Mouse (Mus musculus): ENCODE measurements at regions not wholly inside any gene's neighbourhood (a gene's known extent, or its start where the extent isn't known, plus 50 kb on each side); places are given as distances from the start of the nearest gene placed in this dataset.

DNA sequence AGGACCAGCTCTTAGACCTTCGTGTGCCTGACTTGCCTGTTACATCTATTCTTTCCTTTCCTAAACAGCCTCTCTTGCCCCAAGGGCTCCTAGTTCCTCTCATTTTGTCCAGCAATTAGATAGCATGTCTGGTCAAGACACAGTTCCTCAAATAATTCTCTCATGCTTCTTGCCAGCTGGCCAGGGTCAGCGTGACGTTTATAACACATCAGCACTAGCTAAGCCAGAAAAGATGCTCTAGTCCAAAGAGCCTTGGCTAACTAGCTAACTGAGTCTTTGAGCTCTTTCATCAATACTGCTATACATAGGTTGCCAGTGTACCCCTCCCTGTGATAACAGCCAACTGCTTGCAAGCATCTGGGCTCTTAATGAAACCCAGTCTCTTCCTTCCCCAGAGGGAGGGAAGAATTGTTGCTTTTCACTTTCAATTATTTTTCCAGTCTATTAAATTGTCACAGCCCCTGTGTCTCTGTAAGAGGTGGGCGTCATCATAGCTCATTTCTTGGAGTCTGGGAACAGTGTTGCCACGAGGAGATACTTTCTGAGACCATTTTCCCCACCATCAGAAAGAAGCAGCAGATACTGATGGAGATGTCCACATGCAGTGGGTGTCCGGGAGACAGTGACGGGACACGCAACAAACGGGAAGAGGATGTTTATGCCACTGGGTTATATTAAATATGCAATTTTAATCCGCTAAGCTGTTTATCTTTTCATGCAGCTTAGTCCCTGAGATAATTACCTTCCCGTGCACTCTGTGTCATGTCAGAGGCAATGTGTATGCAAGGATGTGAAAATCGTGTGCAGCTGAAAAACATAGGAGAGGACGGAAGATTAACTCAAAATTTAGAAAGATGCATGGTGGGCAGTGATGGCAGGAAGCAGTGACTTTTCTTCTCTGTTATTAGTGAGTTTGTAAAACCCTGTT, 250.1 kb upstream of the Nmur2 start:
- no peak for DNase-seq (ENCODE audit: low spot score)

DNA sequence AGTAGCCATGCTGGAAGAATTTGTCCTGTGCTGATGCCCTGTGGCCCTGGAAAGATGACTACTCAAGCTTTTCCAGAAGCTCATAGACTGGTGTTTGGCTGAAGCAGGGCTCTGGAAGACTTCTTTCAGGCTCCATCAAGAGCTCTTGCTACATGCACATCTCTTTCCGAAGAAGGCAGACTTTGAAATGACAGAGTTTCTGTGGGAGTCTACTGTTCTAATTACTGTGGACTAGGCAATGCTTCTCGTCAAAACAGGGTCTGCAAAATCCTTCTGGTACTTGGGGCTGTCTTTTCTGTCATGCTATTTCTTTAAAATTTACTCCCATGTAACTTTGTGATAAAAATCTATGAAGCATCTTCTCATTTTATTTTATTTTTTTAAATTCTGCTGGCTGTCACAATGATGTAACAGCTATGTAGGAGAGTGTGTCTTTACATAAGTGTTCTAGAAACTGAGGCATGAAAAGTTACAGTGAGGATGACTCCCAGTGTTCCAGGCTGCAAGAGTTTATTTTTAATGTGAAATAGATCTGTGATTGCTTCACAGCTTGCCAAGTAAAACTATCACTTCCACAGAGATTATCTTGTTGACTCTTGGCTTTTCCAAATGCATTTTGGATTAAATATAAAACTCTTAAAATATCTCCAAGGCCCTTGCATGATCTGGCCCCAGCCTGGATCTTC, 244.9 kb upstream of the Nmur2 start:
- DNase-seq (ENCODE audit: low spot score): no peak

DNA sequence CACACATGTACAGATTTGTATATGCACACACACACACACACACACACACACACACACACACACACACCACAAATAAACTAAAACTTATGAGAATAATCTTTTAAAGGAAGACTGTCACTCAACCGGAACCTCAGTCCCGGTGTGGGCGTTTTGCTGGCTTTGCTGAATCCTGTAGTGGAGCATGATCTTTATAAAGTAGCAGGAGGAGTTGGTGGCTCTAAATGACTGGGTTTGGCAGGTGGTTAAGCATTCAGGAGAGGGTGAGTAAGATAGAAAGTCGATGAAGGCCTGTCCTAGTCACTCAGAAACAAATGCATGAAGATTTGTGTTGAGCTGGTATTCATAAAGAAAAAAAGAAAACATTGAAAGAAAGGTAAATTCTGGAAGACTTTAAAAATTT, 240.4 kb upstream of the Nmur2 start:
- no peak for DNase-seq (ENCODE audit: low spot score)

DNA sequence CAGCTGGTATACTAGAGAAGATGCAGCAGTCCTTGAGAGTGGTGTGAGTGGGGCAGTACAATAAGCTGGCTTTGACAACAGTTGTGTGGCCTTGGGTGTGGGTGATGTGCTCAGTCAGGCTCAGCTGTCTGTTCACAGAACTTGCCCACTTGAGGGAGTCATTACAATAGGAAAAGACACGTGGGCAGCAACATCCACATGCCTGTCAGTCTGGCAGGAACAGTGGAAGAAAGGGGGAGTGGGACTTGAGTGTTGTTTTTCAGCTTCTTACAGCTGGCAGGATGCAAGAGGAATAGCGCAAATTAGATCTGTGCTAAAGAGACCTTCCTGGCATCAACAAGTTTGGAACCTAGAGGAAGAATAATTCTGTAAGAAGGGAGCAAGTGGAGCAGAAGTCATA, 239.4 kb upstream of the Nmur2 start:
- no peak for DNase-seq (ENCODE audit: low spot score)

DNA sequence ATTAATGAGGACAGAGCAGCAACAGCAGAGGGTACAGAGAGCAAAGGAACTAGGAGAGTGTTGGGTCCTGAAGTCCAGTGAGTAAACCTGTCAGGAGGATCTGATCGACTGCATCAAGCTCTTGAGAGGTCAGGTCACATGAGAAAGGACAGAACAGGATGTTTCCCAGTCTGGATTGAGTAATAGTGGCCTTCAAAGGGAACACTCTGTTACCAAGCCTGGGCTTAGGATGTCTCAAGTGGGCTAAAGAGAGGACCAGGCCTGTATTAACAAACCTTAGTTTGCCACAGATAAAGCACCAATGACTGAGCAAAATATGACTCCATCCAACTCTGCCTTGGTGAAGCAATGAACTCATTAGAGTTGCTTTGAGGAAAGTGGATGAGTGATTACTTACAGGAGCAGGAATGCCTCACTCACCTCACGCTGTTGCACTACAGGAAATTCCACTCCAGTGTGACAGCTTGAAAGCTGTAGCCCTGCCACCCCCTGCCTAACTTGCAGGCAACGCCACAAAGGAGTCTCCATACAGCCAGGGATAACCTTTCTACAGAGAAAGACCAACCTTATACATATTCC, 229.2 kb upstream of the Nmur2 start:
- DNase-seq (ENCODE audit: low spot score): no peak

DNA sequence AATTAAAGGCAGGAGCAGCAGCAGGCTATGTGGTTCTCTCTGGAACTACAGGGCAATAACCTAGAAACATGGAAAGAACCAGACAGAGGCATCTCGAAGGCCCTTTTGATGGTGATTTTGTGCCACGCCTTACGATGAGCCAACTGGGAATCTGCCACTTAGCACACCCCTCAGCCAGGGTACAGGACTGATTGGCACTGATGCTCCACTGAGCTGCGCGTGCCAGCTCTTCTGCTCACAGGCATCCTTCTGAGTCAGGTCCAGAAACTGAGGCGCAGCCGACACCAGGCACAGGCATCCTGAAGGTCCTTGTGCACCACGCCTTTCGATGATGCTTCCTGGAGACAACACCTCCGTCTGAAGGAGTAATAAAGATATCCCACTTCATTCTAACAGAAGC, 221.9 kb upstream of the Nmur2 start:
- no peak for DNase-seq (ENCODE audit: low spot score)

DNA sequence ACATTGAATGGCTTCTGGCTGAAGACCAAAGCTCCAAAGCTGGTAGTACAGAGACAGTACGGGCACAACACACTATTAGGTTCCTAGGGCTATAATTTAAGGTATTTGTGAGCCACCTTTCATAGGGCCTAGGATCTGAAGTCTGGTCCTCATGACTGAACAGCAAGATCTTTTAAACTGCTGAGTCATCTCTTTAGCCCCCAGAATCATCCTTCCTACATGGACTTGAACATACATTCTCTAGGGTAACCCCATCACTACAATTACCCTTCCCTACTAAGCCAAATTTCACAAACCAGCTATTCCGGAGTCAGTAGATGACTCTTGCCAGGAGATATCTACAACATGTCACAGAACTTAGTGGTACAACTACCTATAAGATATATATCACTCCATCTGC, 215.5 kb upstream of the Nmur2 start:
- DNase-seq (ENCODE audit: low spot score): no peak

DNA sequence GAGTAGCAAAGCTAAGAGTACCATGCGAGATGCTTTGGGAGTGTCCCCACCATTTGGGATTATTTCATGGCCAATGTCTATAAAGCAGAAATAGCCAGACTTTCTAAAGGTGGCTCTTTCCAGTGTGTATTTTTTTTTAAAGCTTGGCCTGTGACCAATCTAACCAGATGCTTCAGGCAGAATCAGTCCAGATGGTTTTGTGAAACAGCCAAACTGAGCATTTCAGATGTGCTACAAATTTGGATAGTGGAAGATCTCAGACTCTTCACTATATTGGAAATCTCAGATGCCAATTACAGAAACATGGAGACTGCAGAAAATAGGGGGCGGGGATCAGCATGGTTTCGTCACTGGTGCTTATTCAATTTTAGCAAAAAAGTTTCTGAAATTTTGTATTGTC, 213.6 kb upstream of the Nmur2 start:
- DNase-seq (ENCODE audit: low spot score): no peak

DNA sequence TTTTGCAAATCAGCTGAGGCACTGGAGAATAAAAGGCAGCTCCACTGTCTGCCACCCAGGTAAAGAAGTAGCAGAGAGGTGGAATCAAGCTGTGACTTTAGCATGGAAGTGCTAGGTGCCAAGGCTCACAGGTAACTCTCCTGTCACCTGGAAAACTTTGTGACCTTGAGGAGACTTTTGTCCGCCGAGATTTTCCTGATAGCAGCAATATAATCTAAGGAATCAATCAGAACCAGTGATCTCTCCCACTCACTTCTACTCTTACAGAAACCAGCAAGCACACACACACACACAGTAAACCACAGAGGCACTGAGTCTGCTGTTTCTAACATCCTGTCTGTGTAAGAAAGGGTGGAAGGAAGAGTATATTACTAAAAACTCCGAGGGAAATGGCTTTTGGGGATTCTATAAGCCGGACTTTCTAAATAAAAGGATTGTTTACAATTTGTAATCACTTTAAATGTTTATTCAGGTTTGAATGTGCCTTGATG, 206.6 kb upstream of the Nmur2 start:
- DNase-seq (ENCODE audit: low spot score): no peak

DNA sequence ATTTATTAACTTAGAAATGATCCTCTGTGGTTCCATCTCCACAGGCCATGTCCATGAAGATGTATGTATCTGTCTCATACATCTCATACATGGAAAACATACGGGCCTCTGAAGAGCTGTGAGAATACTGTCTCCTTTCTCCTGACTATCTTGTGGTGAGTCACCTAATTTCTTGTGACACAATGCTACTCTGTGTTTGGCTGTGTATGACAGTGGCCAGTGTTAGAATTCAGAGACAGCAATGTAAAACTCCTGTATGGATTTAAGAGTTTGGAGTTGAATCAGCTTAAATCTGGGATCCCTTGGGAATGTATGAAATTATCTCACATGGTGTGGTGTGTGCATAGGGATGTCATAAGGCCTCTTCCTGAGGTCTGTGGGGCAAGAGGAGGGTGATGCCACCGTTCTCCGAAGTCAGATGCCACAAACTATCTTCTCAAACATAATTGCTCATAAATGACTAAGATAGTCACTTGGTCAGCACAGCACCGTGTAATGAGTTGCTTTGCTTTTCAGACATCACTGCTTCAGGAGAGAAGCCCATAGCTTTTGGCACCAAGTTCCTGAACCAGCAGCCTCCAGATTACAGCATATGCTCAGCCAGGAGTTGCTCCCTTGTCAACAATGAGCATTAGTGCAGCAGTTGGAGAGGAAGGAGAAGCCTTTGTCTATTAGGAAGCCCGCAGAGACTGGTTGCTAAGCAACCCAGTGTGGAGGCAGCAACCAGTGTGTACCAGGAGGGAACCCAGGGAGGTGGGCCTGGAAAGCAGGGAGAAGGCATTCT, 205.9 kb upstream of the Nmur2 start:
- no peak for DNase-seq (ENCODE audit: low spot score)

DNA sequence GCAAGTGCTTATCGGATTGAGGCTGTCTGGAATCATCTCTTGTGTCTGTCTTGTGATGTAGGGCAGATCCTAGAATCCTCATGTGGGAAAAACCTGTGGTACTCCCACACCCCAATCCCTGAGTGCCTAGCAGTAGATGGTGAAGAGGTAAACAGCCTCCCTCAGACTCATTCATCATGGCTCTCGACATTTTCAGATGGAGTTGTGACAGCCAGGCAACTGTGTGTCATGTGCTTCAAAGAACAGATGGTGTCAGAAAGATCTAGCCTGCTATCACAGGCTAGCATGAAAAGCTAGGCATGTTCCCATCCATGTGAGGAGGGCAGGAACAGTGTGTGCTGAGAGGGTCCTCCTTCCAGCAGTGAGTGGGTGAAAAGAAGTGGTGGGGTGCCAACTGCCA, 204.1 kb upstream of the Nmur2 start:
- DNase-seq (ENCODE audit: low spot score): no peak

DNA sequence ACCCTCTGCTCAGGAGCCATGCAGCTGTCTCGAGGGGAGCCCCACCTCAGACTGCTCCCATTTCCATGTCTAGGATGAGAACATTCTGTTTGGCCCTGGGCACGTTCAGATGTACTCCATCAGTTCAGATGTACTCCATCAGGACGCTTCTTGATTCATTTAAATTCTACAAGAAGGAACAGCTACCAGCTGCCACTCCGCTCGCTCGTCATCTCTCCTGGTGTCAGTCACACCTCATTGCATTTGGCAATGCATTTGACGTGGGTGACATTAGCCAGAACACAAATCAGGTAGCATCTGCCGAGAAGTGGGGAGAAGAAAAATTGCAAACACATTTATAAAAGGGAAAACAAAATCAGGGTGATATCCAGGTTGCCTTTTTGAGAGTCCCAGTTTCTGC, 202.6 kb upstream of the Nmur2 start:
- no peak for DNase-seq (ENCODE audit: low spot score)

DNA sequence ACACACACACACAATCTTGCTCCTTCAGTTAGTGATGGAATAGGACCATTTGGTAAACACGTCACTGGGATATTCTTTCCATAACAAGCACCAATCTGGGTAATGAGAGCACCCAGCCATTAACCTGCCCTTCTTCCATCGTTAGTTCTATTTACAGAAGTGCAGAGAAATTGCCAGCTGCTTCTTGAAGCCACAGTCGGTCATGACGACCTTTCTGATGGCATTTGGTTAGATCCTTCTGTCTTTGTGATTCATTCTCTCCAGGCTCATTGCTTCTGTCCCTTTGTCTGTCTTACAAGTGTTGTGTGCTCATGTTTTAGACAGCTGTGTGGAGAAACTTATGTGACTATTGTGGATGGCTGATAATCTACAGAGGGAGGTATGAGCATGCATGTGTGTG, 197.9 kb upstream of the Nmur2 start:
- DNase-seq (ENCODE audit: low spot score): no peak

DNA sequence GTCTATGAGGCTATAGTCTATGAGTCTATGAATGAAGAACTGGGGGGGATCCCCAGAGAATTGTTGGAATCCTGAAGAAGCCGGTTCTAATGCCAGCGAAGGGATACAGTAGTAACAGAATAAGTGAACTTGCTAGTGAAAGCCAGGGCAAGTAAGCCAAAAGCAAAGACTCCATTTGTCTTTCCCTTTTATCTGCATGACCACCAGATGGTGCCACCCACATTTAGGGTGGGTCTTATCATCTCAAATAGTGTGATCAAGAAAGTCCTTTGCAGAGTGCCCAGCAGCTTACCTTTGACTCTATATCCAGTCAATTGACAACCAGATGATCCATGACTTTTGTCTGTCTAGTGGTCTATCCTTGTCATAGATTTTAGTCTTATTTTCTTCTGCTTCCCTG, 184.2 kb upstream of the Nmur2 start:
- no peak for DNase-seq (ENCODE audit: low spot score)

DNA sequence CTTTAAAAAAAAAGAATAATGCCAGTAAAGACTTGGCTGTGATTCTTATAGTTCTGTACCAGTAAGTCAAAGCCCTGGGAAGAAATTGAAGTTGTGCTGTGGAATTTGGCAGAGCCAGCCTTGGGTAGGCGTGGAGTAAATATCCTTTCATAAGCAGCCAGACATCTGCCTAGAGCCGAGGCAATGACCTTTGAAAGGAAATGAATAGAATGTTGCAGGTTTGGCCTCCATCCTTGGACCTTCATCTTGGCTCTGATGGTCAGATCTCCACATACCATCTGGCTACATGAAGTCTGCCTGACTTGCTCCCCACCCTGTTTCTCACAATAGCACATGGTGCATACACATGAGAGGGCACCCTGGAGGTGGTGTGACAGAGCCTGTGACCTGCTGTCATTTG, 174.9 kb upstream of the Nmur2 start:
- DNase-seq (ENCODE audit: low spot score): no peak

DNA sequence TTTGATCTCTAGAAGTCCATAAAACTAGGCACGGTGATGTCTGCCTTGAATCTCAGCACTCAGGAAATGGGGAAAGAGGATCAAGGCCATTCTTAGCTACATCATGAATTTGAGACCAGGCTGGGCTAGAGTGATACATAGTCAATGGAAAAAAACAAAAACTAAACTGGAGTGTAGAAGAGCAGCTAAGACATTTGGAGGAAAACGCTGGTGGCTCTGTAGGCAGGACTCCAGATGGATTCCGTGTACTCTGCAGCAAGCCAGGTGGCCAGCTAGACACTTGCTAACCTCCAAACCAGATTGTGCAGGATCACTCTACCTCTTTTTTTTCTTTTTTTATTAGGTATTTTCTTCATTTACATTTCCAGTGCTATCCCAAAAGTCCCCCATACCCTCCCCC, 161.0 kb upstream of the Nmur2 start:
- DNase-seq (ENCODE audit: low spot score): no peak

DNA sequence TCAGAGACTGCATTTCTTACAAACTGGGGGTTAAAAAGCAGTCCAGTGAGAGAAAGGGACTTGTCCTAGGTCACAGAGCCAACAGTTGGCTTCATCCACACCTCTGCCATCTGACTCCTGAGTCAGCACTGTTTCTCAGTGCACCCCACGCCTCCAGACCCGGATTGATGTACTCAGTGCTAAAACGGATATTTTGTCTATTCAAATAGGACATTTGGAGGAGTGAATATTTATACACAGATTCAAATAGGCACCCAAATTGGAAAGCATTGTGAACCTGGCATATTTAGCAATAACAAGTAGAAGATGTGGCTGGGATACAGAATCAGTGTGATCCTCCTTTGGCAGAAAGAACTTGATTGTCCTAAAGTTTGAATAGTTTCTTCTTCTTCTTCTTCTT, 154.5 kb upstream of the Nmur2 start:
- DNase-seq (ENCODE audit: low spot score): no peak

DNA sequence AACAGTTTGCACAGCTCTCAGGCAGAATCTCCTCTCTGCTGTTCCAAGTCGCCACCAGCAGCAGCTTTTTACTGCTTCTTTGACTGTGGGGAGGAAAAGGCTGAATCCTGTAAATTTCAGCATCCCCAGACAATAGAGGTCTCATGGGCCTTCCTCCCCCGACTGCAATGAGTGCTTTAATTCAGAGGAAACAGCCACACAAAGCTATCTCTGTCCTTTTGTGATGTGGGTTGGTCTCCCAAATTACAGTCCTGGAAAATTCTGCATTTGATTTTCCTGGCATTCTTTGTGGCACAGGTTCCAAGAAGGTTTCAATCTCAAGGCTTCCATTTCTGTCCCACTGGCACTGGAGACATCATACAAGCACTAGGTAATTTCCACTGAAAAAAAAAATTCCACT, 152.6 kb upstream of the Nmur2 start:
- no peak for DNase-seq (ENCODE audit: low spot score)

DNA sequence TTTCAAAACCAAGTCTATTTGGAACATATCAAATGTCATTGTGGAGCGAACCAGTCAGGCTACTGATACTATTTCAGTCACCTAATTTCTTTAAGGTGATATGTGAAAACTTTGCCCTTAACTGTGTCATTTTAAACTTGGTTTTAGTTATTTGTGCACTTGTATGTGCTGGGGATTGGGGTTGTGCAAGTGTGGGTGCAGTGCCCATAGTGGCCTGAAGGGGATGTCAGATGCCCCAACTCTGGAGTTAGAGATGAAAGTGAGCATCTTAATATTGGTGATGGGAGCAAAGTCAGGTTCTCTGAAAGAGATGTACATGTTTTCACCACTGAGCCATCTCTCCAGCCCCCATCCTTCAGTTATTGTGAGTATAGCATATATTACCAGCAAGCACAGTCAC, 133.1 kb upstream of the Nmur2 start:
- no peak for DNase-seq (ENCODE audit: low spot score)

DNA sequence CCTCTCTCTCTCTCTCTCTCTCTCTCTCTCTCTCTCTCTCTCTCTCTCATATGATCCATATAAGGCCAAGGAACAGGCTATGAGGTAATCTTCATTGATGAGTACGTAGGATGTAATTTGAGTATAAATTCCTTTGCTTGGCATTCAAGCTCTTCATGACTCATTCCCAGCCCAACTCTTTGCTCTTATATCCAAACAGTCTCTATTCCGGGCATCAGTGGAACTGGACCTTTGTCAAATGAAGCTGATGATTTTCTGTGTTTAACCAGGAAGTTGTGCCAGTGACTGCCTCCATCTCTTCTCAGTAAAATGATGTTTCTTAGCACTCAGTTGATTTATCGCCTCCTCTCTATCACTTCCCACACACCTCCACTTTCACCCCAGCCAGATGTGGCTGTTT, 132.4 kb upstream of the Nmur2 start:
- DNase-seq (ENCODE audit: low spot score): no peak

DNA sequence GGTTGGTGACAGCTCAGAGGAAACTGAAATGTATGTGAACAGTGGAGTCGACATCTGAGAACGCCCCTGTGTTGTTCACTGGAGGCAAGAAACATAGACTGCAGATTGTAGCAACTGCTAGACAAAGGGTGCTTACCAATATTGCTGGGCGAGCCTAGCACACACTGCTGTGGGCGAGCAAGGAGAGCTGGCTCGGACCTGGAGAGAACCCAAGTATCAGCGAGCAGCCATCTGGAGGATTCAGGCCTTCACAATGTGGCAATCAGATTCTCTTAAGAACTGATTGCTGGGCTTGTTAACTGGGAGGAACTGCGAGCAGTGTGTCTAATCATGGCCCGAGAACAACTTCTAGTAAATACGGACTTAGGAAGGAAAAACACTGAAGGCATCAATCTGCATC, 128.8 kb upstream of the Nmur2 start:
- DNase-seq (ENCODE audit: low spot score): no peak

DNA sequence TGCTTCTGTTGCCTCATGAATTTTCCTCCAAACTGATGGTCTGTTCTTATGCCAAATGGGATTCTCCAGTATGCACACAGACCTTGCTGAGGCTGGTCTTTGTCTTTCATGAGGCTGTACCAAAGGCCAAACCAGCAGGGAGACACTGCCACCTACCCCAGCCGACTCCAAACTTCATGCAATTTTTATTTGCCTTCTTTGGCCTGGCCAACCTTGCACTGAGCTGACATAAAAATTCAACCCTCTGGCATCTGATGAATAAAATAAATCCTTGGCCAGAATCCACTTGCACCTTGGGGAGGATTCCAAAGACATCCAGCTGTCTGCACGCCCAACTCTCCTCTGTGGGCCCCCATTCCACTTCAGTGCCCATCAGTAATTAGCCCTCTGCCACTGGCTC, 126.0 kb upstream of the Nmur2 start:
- DNase-seq (ENCODE audit: low spot score): no peak
